Mouse (Mus musculus): ENCODE results near the gene Tmem205. TPM values are rescaled to one million over a fixed set of nuclear protein-coding genes. Genes with fewer than 3 reads are reported as not detected.

Gene Tmem205
- polyA plus RNA-seq, 1 experiment from 2014 or later, result 137 TPM

Other genes with a start within 250 kb of the Tmem205 start
- gene Ldlr, start 204.1 kb downstream of the Tmem205 start, polyA plus RNA-seq (2015; fragmentation: Nextera tagmentation; extraction: Ambion mirVana), result 24.5 and 24.6 TPM in 2 replicates
- gene Spc24, start 167.3 kb downstream of the Tmem205 start, polyA plus RNA-seq (2015; fragmentation: Nextera tagmentation; extraction: Ambion mirVana), result 76.8 and 82.2 TPM in 2 replicates
- 4.8 and 5.5 TPM in 2 replicates for gene Kank2, start 128.8 kb downstream of the Tmem205 start, polyA plus RNA-seq (2015; fragmentation: Nextera tagmentation; extraction: Ambion mirVana)
- gene Angptl8, start 92.0 kb downstream of the Tmem205 start, polyA plus RNA-seq (2015; fragmentation: Nextera tagmentation; extraction: Ambion mirVana), result 35.0 and 42.9 TPM in 2 replicates
- gene Dock6, start 74.9 kb downstream of the Tmem205 start, polyA plus RNA-seq (2015; fragmentation: Nextera tagmentation; extraction: Ambion mirVana), result 4.2 and 5.6 TPM in 2 replicates
- 12.0 and 13.1 TPM in 2 replicates for gene Rab3d, start 9.4 kb downstream of the Tmem205 start, polyA plus RNA-seq (2015; fragmentation: Nextera tagmentation; extraction: Ambion mirVana)
- gene Ccdc159, start 85 bp downstream of the Tmem205 start, polyA plus RNA-seq (2015; fragmentation: Nextera tagmentation; extraction: Ambion mirVana), result 0.99 and 1.5 TPM in 2 replicates
- gene Plppr2, start 9.5 kb upstream of the Tmem205 start, polyA plus RNA-seq (2015; fragmentation: Nextera tagmentation; extraction: Ambion mirVana), result 1.2 and 1.5 TPM in 2 replicates
- 2.2 and 2.5 TPM in 2 replicates for gene Swsap1, start 28.2 kb upstream of the Tmem205 start, polyA plus RNA-seq (2015; fragmentation: Nextera tagmentation; extraction: Ambion mirVana)
- gene Epor, start 36.0 kb upstream of the Tmem205 start, polyA plus RNA-seq (2015; fragmentation: Nextera tagmentation; extraction: Ambion mirVana), result 124 and 142 TPM in 2 replicates
- 0.10 and 0.13 TPM in 2 replicates for gene Rgl3, start 61.9 kb upstream of the Tmem205 start, polyA plus RNA-seq (2015; fragmentation: Nextera tagmentation; extraction: Ambion mirVana)
- not detected in 2 replicates for gene Ccdc151, start 75.1 kb upstream of the Tmem205 start, polyA plus RNA-seq (2015; fragmentation: Nextera tagmentation; extraction: Ambion mirVana)
- gene Prkcsh, start 75.2 kb upstream of the Tmem205 start, polyA plus RNA-seq (2015; fragmentation: Nextera tagmentation; extraction: Ambion mirVana), result 50.6 and 57.5 TPM in 2 replicates
- gene Elavl3, start 124.5 kb upstream of the Tmem205 start, polyA plus RNA-seq (2015; fragmentation: Nextera tagmentation; extraction: Ambion mirVana), result 0.02 and 0.05 TPM in 2 replicates
- gene Gm49318, start 143.7 kb upstream of the Tmem205 start, polyA plus RNA-seq (2015; fragmentation: Nextera tagmentation; extraction: Ambion mirVana), result not detected in 2 replicates
- 4.9 and 6.6 TPM in 2 replicates for gene Zfp653, start 143.8 kb upstream of the Tmem205 start, polyA plus RNA-seq (2015; fragmentation: Nextera tagmentation; extraction: Ambion mirVana)
- gene Ecsit, start 157.9 kb upstream of the Tmem205 start, polyA plus RNA-seq (2015; fragmentation: Nextera tagmentation; extraction: Ambion mirVana), result 21.9 and 26.2 TPM in 2 replicates
- gene Cnn1, start 171.7 kb upstream of the Tmem205 start, polyA plus RNA-seq (2015; fragmentation: Nextera tagmentation; extraction: Ambion mirVana), result 0.96 and 1.4 TPM in 2 replicates
- 88.8 and 89.4 TPM in 2 replicates for gene Elof1, start 189.6 kb upstream of the Tmem205 start, polyA plus RNA-seq (2015; fragmentation: Nextera tagmentation; extraction: Ambion mirVana)
- 221 and 246 TPM in 2 replicates for gene Acp5, start 208.2 kb upstream of the Tmem205 start, polyA plus RNA-seq (2015; fragmentation: Nextera tagmentation; extraction: Ambion mirVana)
- gene Pigyl, start 229.3 kb upstream of the Tmem205 start, polyA plus RNA-seq (2015; fragmentation: Nextera tagmentation; extraction: Ambion mirVana), result 29.4 and 35.6 TPM in 2 replicates

Measured in liver, embryonic 15.5 days (tissue).